Mouse (Mus musculus) heart, postnatal 0 days (tissue): ENCODE results near the gene Lcorl. TPM values are rescaled to one million over a fixed set of nuclear protein-coding genes. Genes with fewer than 3 reads are reported as not detected.

Source experiments
- ATAC-seq: fragments of 200-750 bp; cut with Nextera tagmentation; 2 replicates; pipeline ENCODE4 v1.8.0; 2017; ENCODE audit warnings: low read depth, moderate number of reproducible peaks, moderate library complexity; ENCODE audit not compliant: insufficient read depth
- DNase-seq: peaks from one replicate; pipeline ENCODE4 v3.0.0-alpha.2; 2016; ENCODE audit warnings: low spot score
- H3K27ac ChIP-seq: fragments of 300-500 bp; sonication (generic); 2 replicates; pipeline ENCODE4 v1.5.1; 2014; ENCODE audit warnings: low read depth, mild to moderate bottlenecking
- H3K27me3 ChIP-seq: fragments of 300-500 bp; sonication (generic); 2 replicates; pipeline ENCODE4 v1.6.1; 2014; ENCODE audit warnings: low read length, mixed read lengths; ENCODE audit not compliant: control insufficient read depth, insufficient read depth
- H3K36me3 ChIP-seq: fragments of 300-500 bp; sonication (generic); replicated peaks from 2 replicates; pipeline ENCODE4 v1.6.1; 2014; ENCODE audit warnings: low read length, mixed read lengths; ENCODE audit not compliant: control insufficient read depth, insufficient read depth
- H3K4me1 ChIP-seq: fragments of 300-500 bp; sonication (generic); 2 replicates; pipeline ENCODE4 v1.6.1; 2014; ENCODE audit warnings: antibody characterized with exemption; ENCODE audit not compliant: control insufficient read depth, insufficient read depth
- H3K4me2 ChIP-seq: fragments of 300-500 bp; sonication (generic); 2 replicates; pipeline ENCODE4 v1.6.1; 2014; ENCODE audit warnings: low read depth, mild to moderate bottlenecking, low read length, moderate library complexity
- H3K4me3 ChIP-seq: fragments of 300-500 bp; sonication (generic); 2 replicates; pipeline ENCODE4 v1.5.1; 2014; ENCODE audit warnings: low read depth, low read length
- H3K9ac ChIP-seq: fragments of 300-500 bp; sonication (generic); replicated peaks from 2 replicates; pipeline ENCODE4 v1.6.1; 2014; ENCODE audit warnings: low read depth, low read length, mixed read lengths
- H3K9me3 ChIP-seq: fragments of 300-500 bp; sonication (generic); replicated peaks from 2 replicates; pipeline ENCODE4 v1.6.1; 2016; ENCODE audit warnings: low read length; ENCODE audit not compliant: control insufficient read depth
- CTCF ChIP-seq: IDR thresholded peaks from 2 replicates; pipeline ENCODE4 v1.5.1; 2016; ENCODE audit warnings: antibody characterized with exemption, control low read depth, low read depth
- EP300 ChIP-seq: IDR thresholded peaks from 2 replicates; pipeline ENCODE4 v1.6.1; 2016; ENCODE audit warnings: antibody characterized with exemption, low read depth
- WGBS: fragments of 180-500 bp; shearing (Covaris S2); extraction: QIAGEN DNeasy Blood & Tissue Kit; methylation state at CpG from one replicate; pipeline ENCODE4 v1.1.7; 2014; 5-methylcytosine and 5-hydroxymethylcytosine counted together
- polyA plus RNA-seq: library from polyadenylated mRNA; unstranded; fragments of >200 nt; fragmentation: Nextera tagmentation; extraction: Ambion mirVana; gene quantifications from 2 replicates; pipeline ENCODE4 v1.2.1, GENCODE M21; 2015
- total RNA-seq: library from RNA; depleted of rRNA; stranded (reverse); fragments of >200 nt; gene quantifications from 2 replicates; pipeline ENCODE4 v1.2.3, GENCODE M21; 2014; ENCODE audit warnings: low replicate concordance

Lcorl gene
- total and polyA plus RNA-seq, 2 experiments from 2014 or later: 11.6 to 80.3 TPM

DNA sequence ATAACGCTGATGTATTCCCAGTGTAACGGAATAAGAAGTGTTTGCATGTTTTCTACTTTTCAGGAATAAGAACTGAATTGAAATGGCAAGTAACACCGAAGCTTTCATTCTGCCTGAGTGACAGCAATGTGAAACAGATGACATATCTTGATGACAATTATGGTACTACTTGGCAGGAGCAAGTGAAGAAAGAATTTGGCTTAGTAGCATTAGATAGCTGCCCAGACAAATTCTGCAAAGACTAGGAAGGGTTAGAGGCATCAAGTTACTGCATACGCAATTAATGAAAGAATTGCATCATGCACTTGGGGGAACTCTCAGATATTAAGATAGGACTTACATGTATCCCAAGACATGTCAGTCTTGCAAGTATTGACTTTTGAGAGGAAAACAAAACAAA lies 18.1 kb upstream of the Lcorl start:
- Histone ChIP-seq H3K9me3 (no peaks in the 10 kb centered on the region), H3K36me3 (no peaks in the 10 kb centered on the region), H3K4me3 (no peak overlapping the region), H3K27me3 (no peaks in the 10 kb centered on the region), H3K4me1 (no peaks in the 10 kb centered on the region), H3K4me2 (no peak overlapping the region), H3K27ac (no peak overlapping the region), H3K9ac (no peak overlapping the region)
- no peak for ATAC-seq
- no peak for TF ChIP-seq EP300
- no peak for TF ChIP-seq CTCF
- 53% methylated on average over 4 of the region's 4 CpGs for WGBS
- no peak for DNase-seq

DNA sequence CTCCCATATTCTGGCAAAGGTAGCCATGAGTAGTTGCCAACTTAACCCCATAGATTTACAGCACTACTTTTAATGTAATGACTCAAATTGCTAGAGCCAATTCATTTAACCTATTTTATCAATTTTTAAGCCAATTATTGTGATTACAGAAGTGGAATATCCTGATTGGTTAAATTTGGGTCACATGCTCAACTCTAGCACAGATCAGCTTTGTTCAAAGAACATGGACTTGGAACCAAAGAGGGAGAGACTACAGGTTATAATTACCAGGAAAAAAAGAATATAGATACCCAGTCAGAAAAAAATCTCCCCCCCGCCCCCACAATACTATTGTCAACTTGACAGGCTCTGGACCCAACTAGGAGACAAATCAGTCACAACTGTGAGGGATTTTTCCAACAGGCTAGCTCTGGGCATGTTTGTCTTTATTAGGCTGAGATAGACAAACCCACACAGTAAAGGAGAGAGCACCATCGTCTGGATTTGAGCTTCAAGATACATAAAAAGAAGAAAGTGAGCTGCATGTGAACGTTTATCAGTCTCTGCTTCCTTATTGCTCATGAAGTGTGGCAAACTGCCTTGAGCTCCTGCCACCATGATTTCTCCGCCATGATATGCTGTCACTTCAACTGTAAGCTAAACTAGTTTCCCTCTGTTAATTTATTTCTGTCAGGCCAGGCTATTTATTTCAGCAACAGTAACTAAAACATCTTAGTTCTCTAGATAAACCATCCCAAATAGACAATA lies 17.0 kb upstream of the Lcorl start:
- no peak overlapping the region for H3K4me3 ChIP-seq
- ATAC-seq (no peak), DNase-seq (no peak)
- WGBS: 65% methylated on average over 4 of the region's 4 CpGs
- H3K4me2 ChIP-seq: no peak overlapping the region
- no peaks in the 10 kb centered on the region for H3K4me1 ChIP-seq
- H3K27me3 ChIP-seq: no peaks in the 10 kb centered on the region
- no peak overlapping the region for H3K27ac ChIP-seq
- TF ChIP-seq CTCF (no peak), EP300 (no peak)
- H3K9me3 ChIP-seq: no peaks in the 10 kb centered on the region
- H3K9ac ChIP-seq: no peak overlapping the region
- no peaks in the 10 kb centered on the region for H3K36me3 ChIP-seq

DNA sequence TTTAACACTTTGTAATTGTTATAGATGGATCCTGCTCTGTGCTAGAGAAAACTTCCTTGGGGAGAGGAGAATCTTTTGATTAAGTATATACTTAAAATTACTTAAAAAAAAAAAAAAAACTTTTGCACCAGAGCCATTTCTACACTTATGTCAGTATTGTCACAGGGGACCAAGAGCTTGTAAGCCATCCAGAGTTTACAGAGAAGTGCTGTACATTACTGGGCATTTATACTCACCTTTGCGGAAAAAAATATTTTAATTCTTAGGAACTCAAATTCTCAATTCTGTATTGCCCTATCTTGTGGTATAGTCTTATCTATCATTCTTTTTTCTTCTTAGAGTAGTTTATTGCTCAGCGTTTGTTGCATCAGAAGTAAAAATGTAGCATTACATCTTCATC lies 953 bp upstream of the Lcorl start:
- no peak overlapping the region for H3K27ac ChIP-seq
- peak overlapping the region; percentile 82; the same call in 1 of the 2 replicates for H3K4me3 ChIP-seq
- WGBS: 76% methylated on average over 2 of the region's 2 CpGs
- peak overlapping the region; percentile 83 for H3K4me2 ChIP-seq
- no peak for TF ChIP-seq EP300
- no peak for TF ChIP-seq CTCF
- no peak overlapping the region for H3K9ac ChIP-seq
- ATAC-seq (no peak), DNase-seq (no peak)
- H3K9me3 ChIP-seq: no peaks in the 10 kb centered on the region
- H3K27me3 ChIP-seq: no peaks in the 10 kb centered on the region
- H3K4me1 ChIP-seq: no peaks in the 10 kb centered on the region
- no peaks in the 10 kb centered on the region for H3K36me3 ChIP-seq

DNA sequence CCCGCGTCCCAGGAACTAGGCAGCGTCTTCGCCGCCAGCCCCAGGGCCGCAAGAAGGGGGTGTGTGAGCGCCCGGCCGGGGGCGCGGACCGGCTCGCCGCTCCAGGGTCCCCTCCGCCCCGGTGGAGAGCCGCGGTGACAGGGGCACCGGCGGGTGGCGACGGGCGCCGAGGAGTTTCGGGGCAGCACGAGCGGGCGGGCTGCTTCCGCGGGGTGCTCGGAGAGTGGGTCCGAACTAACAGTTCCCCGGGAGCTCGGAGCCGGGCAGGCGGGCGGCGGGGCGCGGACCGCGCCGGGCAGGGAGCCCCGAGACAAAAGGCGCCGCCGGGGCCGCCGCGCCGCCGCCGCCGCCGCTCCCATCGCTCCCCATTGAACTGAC lies 550 bp downstream of the Lcorl start:
- TF ChIP-seq EP300 (no peak), CTCF (no peak)
- DNase-seq (no peak), ATAC-seq (peak; percentile 1)

DNA sequence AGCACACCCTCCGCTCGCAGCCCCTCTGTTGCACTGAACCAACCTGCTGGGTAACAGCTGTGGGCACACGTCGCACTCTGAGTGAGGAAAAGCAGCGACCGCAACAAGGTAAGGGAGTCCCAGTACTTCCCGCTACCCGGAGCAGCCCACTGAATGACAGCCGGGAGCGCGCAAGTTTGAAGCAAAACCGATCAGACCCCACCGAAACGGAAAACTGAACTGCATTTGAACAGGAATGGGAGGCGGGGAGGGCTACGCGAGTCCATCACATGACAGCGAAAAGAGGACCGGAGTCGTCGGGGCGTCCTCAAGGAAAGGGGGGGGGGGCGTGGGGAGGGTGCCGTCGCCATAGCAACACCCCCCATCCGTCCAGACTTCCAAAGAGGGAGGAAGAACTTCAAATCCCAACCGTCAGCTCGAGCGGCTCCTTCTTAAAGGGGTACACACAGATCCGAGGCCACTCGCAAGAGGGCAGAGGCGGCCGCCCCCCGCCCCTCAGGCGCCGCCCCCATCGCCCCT lies 1.1 kb downstream of the Lcorl start:
- Histone ChIP-seq H3K36me3 (no peaks in the 10 kb centered on the region), H3K27me3 (no peaks in the 10 kb centered on the region), H3K4me3 (peak overlapping the region; percentile 82), H3K4me1 (no peaks in the 10 kb centered on the region), H3K27ac (peak overlapping the region; percentile 97), H3K9me3 (no peaks in the 10 kb centered on the region), H3K4me2 (peak overlapping the region; percentile 83), H3K9ac (peak overlapping the region; percentile 93)
- peak; percentile 72 for DNase-seq
- peak; percentile 18 for ATAC-seq
- TF ChIP-seq EP300 (no peak), CTCF (no peak)
- under 1% methylated on average over 30 of the region's 37 CpGs for WGBS

More for the DNA sequence above, 550 bp downstream of the Lcorl start:
- Histone ChIP-seq H3K4me2 (peak overlapping the region; percentile 83), H3K4me1 (no peaks in the 10 kb centered on the region), H3K27ac (peak overlapping the region; percentile 97), H3K27me3 (no peaks in the 10 kb centered on the region), H3K9ac (peak overlapping the region; percentile 93), H3K9me3 (no peaks in the 10 kb centered on the region), H3K36me3 (no peaks in the 10 kb centered on the region), H3K4me3 (peak overlapping the region; percentile 82)
- under 1% methylated on average over 39 of the region's 56 CpGs for WGBS
